Mouse (Mus musculus) lung, embryonic 16.5 days (tissue): ENCODE data around the gene Ppm1e. TPM values are rescaled to one million over a fixed set of nuclear protein-coding genes. Genes with fewer than 3 reads are reported as not detected.

Source experiments
- ATAC-seq: fragments of 200-750 bp; cut with Nextera tagmentation; 2 replicates; pipeline ENCODE4 v1.8.0; 2017; ENCODE audit warnings: low read depth, mild to moderate bottlenecking, moderate library complexity
- H3K27ac ChIP-seq: fragments of 300-500 bp; sonication (generic); 2 replicates; pipeline ENCODE4 v1.5.1; 2014; ENCODE audit warnings: mild to moderate bottlenecking, control low read depth, low read length
- H3K27me3 ChIP-seq: fragments of 300-500 bp; sonication (generic); 2 replicates; pipeline ENCODE4 v1.6.1; 2014; ENCODE audit warnings: low read depth, low read length, mixed read lengths; ENCODE audit not compliant: control insufficient read depth, insufficient read depth
- H3K36me3 ChIP-seq: fragments of 300-500 bp; sonication (generic); 2 replicates; pipeline ENCODE4 v1.6.1; 2014; ENCODE audit warnings: low read length; ENCODE audit not compliant: control insufficient read depth, insufficient read depth
- H3K4me1 ChIP-seq: fragments of 300-500 bp; sonication (generic); replicated peaks from 2 replicates; pipeline ENCODE4 v1.6.1; 2014; ENCODE audit warnings: low read length, mixed read lengths; ENCODE audit not compliant: control insufficient read depth, insufficient read depth
- H3K4me2 ChIP-seq: fragments of 300-500 bp; sonication (generic); 2 replicates; pipeline ENCODE4 v1.6.1; 2014; ENCODE audit warnings: low read depth, low read length, control low read depth
- H3K4me3 ChIP-seq: fragments of 300-500 bp; sonication (generic); 2 replicates; pipeline ENCODE4 v1.5.1; 2014; ENCODE audit warnings: mild to moderate bottlenecking, low read length, control low read depth
- H3K9ac ChIP-seq: fragments of 300-500 bp; sonication (generic); 2 replicates; pipeline ENCODE4 v1.6.1; 2014; ENCODE audit warnings: low read length, control low read depth
- H3K9me3 ChIP-seq: fragments of 300-500 bp; sonication (generic); 2 replicates; pipeline ENCODE4 v1.6.1; 2016; ENCODE audit warnings: low read length; ENCODE audit not compliant: control insufficient read depth
- WGBS: fragments of 180-500 bp; shearing (Covaris S2); extraction: QIAGEN DNeasy Blood & Tissue Kit; methylation state at CpG from one replicate; pipeline ENCODE4 v1.1.7; 2014; 5-methylcytosine and 5-hydroxymethylcytosine counted together
- polyA plus RNA-seq: library from polyadenylated mRNA; unstranded; fragments of >200 nt; fragmentation: Nextera tagmentation; extraction: Ambion mirVana; gene quantifications from 2 replicates; pipeline ENCODE4 v1.2.1, GENCODE M21; 2015

Ppm1e gene
- polyA plus RNA-seq, 1 experiment from 2014 or later = 2.0 TPM

GRCm38 (mm10) chr11:87318956-87319708 is 39.7 kb downstream of the Ppm1e start:
- Histone ChIP-seq H3K9ac (no peak overlapping the region), H3K27me3 (no peaks in the 10 kb centered on the region), H3K4me2 (no peak overlapping the region), H3K9me3 (no peaks in the 10 kb centered on the region), H3K4me1 (no peaks in the 10 kb centered on the region), H3K36me3 (no peaks in the 10 kb centered on the region), H3K27ac (no peak overlapping the region), H3K4me3 (no peak overlapping the region)
- WGBS = 80% methylated on average over 9 of the region's 9 CpGs
- no peak for ATAC-seq

GRCm38 (mm10) chr11:87313533-87313932 is 45.3 kb downstream of the Ppm1e start:
- WGBS = 28% methylated on average over 3 of the region's 3 CpGs
- no peaks in the 10 kb centered on the region for H3K36me3 ChIP-seq
- no peaks in the 10 kb centered on the region for H3K4me1 ChIP-seq
- no peaks in the 10 kb centered on the region for H3K27me3 ChIP-seq
- no peak overlapping the region for H3K9ac ChIP-seq
- no peak overlapping the region for H3K4me2 ChIP-seq
- H3K9me3 ChIP-seq = no peaks in the 10 kb centered on the region
- H3K27ac ChIP-seq = no peak overlapping the region
- ATAC-seq = no peak
- no peak overlapping the region for H3K4me3 ChIP-seq

DNA sequence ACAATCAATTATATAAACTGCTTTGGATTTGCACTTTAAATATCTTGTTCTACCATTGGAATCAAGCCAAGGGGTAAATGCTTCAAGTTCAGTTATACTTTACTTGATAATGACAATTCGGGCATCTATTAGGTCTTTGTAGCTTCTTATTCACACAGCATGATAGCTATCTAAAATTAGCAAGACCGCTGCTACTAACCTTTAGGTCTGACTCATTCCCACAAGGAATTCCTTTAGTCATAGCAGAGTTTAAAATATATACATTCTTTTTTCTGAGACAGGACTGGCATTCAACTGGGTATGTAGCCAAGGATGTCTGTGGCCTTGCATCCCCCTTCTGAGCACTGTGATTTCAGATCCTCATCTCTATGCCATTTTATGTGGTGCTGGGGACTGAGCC is 48.5 kb downstream of the Ppm1e start:
- no peak overlapping the region for H3K4me2 ChIP-seq
- H3K9me3 ChIP-seq = no peaks in the 10 kb centered on the region
- WGBS = 61% methylated on average over 2 of the region's 2 CpGs
- no peak overlapping the region for H3K9ac ChIP-seq
- no peak for ATAC-seq
- no peaks in the 10 kb centered on the region for H3K4me1 ChIP-seq
- H3K4me3 ChIP-seq = no peak overlapping the region
- no peak overlapping the region for H3K27ac ChIP-seq
- no peaks in the 10 kb centered on the region for H3K36me3 ChIP-seq
- H3K27me3 ChIP-seq = no peaks in the 10 kb centered on the region

DNA sequence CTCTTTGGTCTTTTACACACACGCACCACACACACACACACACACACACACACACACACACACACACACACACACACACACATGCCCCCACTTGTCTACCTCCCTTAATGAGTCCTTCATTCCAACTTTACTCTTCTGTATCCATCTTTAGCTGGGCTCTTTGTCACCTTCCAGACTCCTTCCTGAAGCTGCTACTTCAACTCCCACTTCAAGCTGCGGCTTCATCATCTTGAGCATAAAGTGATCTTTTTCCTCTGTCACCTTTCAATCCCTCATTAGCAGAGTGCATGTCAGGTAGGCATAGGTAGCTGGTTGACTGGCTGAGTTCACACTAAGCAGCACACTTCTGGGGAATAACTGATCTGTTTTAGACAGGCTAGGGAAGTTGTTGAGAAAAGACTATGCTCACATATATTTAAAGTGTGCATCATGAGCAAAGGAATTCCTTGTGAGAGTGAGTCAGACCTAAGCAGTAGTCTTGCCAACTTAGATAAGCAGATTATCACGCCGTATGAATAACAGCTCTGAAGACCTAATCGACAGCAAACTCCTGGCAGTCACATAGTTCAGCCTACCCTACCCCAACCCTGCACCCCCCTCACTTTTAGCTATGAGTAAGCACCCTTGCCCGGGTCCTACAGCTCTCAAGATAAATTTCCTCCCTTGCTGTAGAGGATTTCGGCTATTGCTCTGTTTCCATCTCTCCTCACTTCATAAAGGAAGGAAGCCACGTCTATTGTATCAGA is 49.3 kb downstream of the Ppm1e start:
- Histone ChIP-seq H3K4me3 (no peak overlapping the region), H3K4me1 (no peaks in the 10 kb centered on the region), H3K27me3 (no peaks in the 10 kb centered on the region), H3K9me3 (no peaks in the 10 kb centered on the region), H3K27ac (no peak overlapping the region), H3K36me3 (no peaks in the 10 kb centered on the region), H3K9ac (no peak overlapping the region), H3K4me2 (no peak overlapping the region)
- ATAC-seq = no peak
- WGBS = 54% methylated on average over 8 of the region's 8 CpGs

GRCm38 (mm10) chr11:87299066-87299465 is 59.8 kb downstream of the Ppm1e start:
- H3K27ac ChIP-seq = no peak overlapping the region
- no peak for ATAC-seq
- 44% methylated on average over 5 of the region's 5 CpGs for WGBS
- no peak overlapping the region for H3K4me2 ChIP-seq
- no peak overlapping the region for H3K4me3 ChIP-seq
- H3K9me3 ChIP-seq = no peaks in the 10 kb centered on the region
- no peaks in the 10 kb centered on the region for H3K27me3 ChIP-seq
- H3K36me3 ChIP-seq = no peaks in the 10 kb centered on the region
- no peaks in the 10 kb centered on the region for H3K4me1 ChIP-seq
- no peak overlapping the region for H3K9ac ChIP-seq

- WGBS = 87% methylated on average over 6 of the region's 6 CpGs
- Histone ChIP-seq H3K4me1 (no peaks in the 10 kb centered on the region), H3K9ac (no peak overlapping the region), H3K27me3 (no peaks in the 10 kb centered on the region), H3K4me3 (no peak overlapping the region), H3K9me3 (no peaks in the 10 kb centered on the region), H3K36me3 (no peaks in the 10 kb centered on the region), H3K27ac (no peak overlapping the region), H3K4me2 (no peak overlapping the region)
- ATAC-seq = no peak
Measured at GRCm38 (mm10) chr11:87296467-87296866, 62.4 kb downstream of the Ppm1e start.

- Histone ChIP-seq H3K27ac (no peak overlapping the region), H3K9ac (no peak overlapping the region), H3K27me3 (no peaks in the 10 kb centered on the region), H3K9me3 (no peaks in the 10 kb centered on the region), H3K4me3 (no peak overlapping the region), H3K4me1 (no peaks in the 10 kb centered on the region), H3K4me2 (no peak overlapping the region), H3K36me3 (no peaks in the 10 kb centered on the region)
- 90% methylated on average over 2 of the region's 2 CpGs for WGBS
- no peak for ATAC-seq
Measured at GRCm38 (mm10) chr11:87295636-87296035, 63.2 kb downstream of the Ppm1e start.

DNA sequence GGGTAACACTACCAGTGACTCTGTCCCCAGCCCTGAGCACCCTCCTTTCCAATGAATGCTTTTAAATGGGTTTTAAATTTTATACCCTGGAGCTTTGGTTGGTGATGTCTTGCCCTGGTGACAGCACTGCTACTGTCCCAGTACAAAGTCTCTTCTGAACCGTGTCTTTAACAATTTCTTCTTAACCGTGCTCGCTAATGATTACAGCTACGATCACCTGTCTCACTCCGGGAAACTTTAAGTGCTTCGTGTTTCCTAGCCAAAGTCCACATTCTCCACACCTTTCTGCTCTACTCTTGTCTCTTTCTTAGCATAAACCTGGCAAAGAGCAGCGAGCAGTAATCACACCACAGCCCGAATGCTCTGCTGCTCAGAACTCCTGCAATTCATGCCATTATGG is 69.5 kb downstream of the Ppm1e start:
- no peak overlapping the region for H3K9ac ChIP-seq
- WGBS = 85% methylated on average over 8 of the region's 8 CpGs

GRCm38 (mm10) chr11:87286194-87286593 is 72.6 kb downstream of the Ppm1e start:
- Histone ChIP-seq H3K4me3 (no peak overlapping the region), H3K27me3 (no peaks in the 10 kb centered on the region), H3K4me1 (no peaks in the 10 kb centered on the region), H3K9me3 (no peaks in the 10 kb centered on the region), H3K36me3 (no peaks in the 10 kb centered on the region), H3K4me2 (no peak overlapping the region), H3K9ac (no peak overlapping the region), H3K27ac (no peak overlapping the region)
- no peak for ATAC-seq
- WGBS = 77% methylated on average over 2 of the region's 2 CpGs

More for the DNA sequence above, 69.5 kb downstream of the Ppm1e start:
- Histone ChIP-seq H3K4me1 (no peaks in the 10 kb centered on the region), H3K27me3 (no peaks in the 10 kb centered on the region), H3K36me3 (no peaks in the 10 kb centered on the region), H3K4me2 (no peak overlapping the region), H3K4me3 (no peak overlapping the region), H3K27ac (no peak overlapping the region), H3K9me3 (no peaks in the 10 kb centered on the region)
- ATAC-seq = no peak
